Mouse (Mus musculus): ENCODE measurements around the gene Hpca. TPM values are rescaled to one million over a fixed set of nuclear protein-coding genes. Genes with fewer than 3 reads are reported as not detected.

Gene Hpca
- total RNA-seq, 2 experiments from 2014 or later = not detected

DNA sequence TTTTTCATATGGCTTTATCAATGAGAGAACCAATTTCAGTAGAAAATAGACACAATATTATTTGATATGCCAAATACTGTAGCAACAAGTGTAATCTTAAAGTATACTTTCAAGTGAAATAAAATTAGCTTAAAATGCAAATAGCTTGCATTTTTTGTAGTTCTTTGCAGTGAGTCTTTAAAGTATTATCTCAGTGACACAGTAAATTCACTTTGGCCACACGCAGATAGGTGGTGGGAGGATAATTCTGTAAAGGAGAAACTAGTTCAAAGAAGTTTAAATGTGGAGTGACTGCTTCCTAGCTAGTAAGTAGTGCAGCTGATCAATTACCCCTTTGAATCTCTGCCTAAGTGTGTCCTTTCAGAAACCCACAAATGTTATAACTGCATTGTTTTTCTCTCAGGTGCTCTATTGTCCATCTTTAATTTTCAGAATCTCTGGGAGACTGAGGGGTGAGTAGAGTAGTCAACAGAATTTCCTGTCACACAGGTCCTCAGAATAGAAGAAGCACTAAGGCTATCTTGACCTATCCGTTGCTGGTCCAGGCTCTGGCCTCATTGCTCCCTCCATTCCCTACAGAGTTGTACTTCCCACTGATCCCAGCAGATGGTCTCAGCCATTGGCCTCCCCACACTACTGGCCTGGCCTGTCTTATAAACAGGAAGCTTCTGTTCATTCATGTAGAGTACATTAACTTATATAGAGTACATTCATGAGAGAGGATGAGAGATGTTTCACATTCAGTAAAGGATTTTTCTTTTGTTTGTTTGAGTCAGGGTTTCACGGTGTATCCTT is 59.4 kb downstream of the Hpca start:
- ATAC-seq (ENCODE audit: poor library complexity, severe bottlenecking) = no peak

Other genes with a start within 250 kb of the Hpca start
- gene Trim62, start 238.5 kb downstream of the Hpca start, total RNA-seq (2015) = 2.0 and 2.1 TPM in 2 replicates
- gene Trim62, start 238.5 kb downstream of the Hpca start, total RNA-seq (2017) = 0.81 and 0.84 TPM in 2 replicates
- 0.25 and 0.38 TPM in 2 replicates for gene Azin2, start 159.6 kb downstream of the Hpca start, total RNA-seq (2015)
- 0.29 and 1.5 TPM in 2 replicates for gene Azin2, start 159.6 kb downstream of the Hpca start, total RNA-seq (2017)
- 41.2 and 48.0 TPM in 2 replicates for gene Ak2, start 130.1 kb downstream of the Hpca start, total RNA-seq (2015)
- 69.0 and 71.2 TPM in 2 replicates for gene Ak2, start 130.1 kb downstream of the Hpca start, total RNA-seq (2017)
- gene Rnf19b, start 63.8 kb downstream of the Hpca start, total RNA-seq (2015) = 20.2 and 24.2 TPM in 2 replicates
- gene Rnf19b, start 63.8 kb downstream of the Hpca start, total RNA-seq (2017) = 52.8 and 56.8 TPM in 2 replicates
- gene Tmem54, start 16.5 kb downstream of the Hpca start, total RNA-seq (2015) = not detected in 2 replicates
- not detected in 2 replicates for gene Tmem54, start 16.5 kb downstream of the Hpca start, total RNA-seq (2017)
- gene Fndc5, start 15.0 kb upstream of the Hpca start, total RNA-seq (2015) = 0.07 TPM in 2 replicates
- not detected in 2 replicates for gene Fndc5, start 15.0 kb upstream of the Hpca start, total RNA-seq (2017)
- 28.3 and 37.5 TPM in 2 replicates for gene S100pbp, start 67.7 kb upstream of the Hpca start, total RNA-seq (2015)
- 14.1 and 22.2 TPM in 2 replicates for gene S100pbp, start 67.7 kb upstream of the Hpca start, total RNA-seq (2017)
- gene Yars, start 67.7 kb upstream of the Hpca start, total RNA-seq (2015) = 9.4 and 12.5 TPM in 2 replicates
- 20.0 and 26.1 TPM in 2 replicates for gene Yars, start 67.7 kb upstream of the Hpca start, total RNA-seq (2017)
- gene C77080, start 139.4 kb upstream of the Hpca start, total RNA-seq (2015) = not detected in 2 replicates
- gene C77080, start 139.4 kb upstream of the Hpca start, total RNA-seq (2017) = not detected in 2 replicates
- gene Sync, start 165.6 kb upstream of the Hpca start, total RNA-seq (2015) = not detected in 2 replicates
- gene Sync, start 165.6 kb upstream of the Hpca start, total RNA-seq (2017) = 1.3 TPM in 1 of 2 replicates, not detected in the other
- gene Rbbp4, start 213.3 kb upstream of the Hpca start, total RNA-seq (2015) = 174 and 182 TPM in 2 replicates
- 86.5 and 88.9 TPM in 2 replicates for gene Rbbp4, start 213.3 kb upstream of the Hpca start, total RNA-seq (2017)
- 60.9 and 69.8 TPM in 2 replicates for gene Zbtb8os, start 213.7 kb upstream of the Hpca start, total RNA-seq (2015)
- 79.7 and 84.8 TPM in 2 replicates for gene Zbtb8os, start 213.7 kb upstream of the Hpca start, total RNA-seq (2017)

Measured in megakaryocyte, adult 5-6 weeks (primary cell).